Mouse (Mus musculus) CH12.LX (cell line): ENCODE data around the gene Fyco1.

Experiments
- CTCF ChIP-seq, 2 experiments: IDR thresholded peaks in 1 of 2; conservative IDR thresholded peaks in 1 of 2; 2 replicates each; pipeline ENCODE4 v1.5.1; 2011 to 2012; ENCODE audit warnings: low read depth in 2 of 2, low read length in 2 of 2, improper control_type of control experiment in 1 of 2, inconsistent platforms in 1 of 2, mild to moderate bottlenecking in 1 of 2, moderate library complexity in 1 of 2
- ELF1 ChIP-seq: IDR thresholded peaks from 2 replicates; pipeline ENCODE4 v1.6.1; 2014; ENCODE audit warnings: low read depth, mild to moderate bottlenecking, inconsistent platforms, low read length, improper control_type of control experiment
- NRF1 ChIP-seq: IDR thresholded peaks from 2 replicates; pipeline ENCODE4 v1.6.1; 2014; ENCODE audit warnings: low read depth, mild to moderate bottlenecking, inconsistent platforms, low read length, improper control_type of control experiment, moderate library complexity
- POLR2A ChIP-seq: IDR thresholded peaks from 2 replicates; pipeline ENCODE4 v1.6.1; 2011; ENCODE audit warnings: low read depth, mild to moderate bottlenecking, improper control_type of control experiment, low read length
- RAD21 ChIP-seq: IDR thresholded peaks from 2 replicates; pipeline ENCODE4 v1.6.1; 2011; ENCODE audit warnings: low read depth, mild to moderate bottlenecking, low read length, improper control_type of control experiment, moderate library complexity
- RCOR1 ChIP-seq: conservative IDR thresholded peaks from 2 replicates; pipeline ENCODE4 v1.6.1; 2012; ENCODE audit warnings: low read depth, mild to moderate bottlenecking, inconsistent platforms, low read length, improper control_type of control experiment
- USF2 ChIP-seq: conservative IDR thresholded peaks from 2 replicates; pipeline ENCODE4 v1.6.1; 2011; ENCODE audit warnings: low read depth, low read length, improper control_type of control experiment

DNA sequence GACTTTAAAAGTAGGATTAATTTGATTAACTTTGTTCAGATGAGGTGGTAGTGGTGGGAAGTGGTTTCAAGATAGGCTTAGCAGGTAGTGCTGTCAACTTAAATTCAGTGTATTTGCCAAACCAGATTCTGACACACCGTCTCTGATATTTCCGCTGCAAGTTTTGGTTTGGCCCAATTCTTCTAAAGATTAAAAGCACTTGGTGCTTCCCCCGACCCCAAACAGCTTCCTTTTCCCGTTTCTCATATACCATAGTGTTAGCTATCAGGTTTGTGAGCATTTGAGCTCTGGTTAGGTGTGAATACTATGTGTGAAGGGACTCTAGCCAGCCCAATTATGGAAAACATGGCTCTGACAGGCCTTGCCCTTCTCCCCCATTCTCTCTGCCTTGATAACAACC, 20.4 kb upstream of the Fyco1 start:
- TF ChIP-seq ELF1 (no peak), USF2 (no peak), RCOR1 (no peak), POLR2A (no peak), RAD21 (no peak), NRF1 (no peak), CTCF (conservative IDR thresholded peaks at IDR 0.05 in 1 of 2, IDR thresholded peaks at IDR 0.05 in 1 of 2; ENCODE audit: low read depth in 2 of 2, low read length in 2 of 2) (no peak)
